Mouse (Mus musculus) lung, postnatal 25 days (tissue): ENCODE measurements around the gene Ints4.

Source experiments
- DNase-seq: peaks from one replicate; pipeline ENCODE4 v3.0.0; 2022; ENCODE audit warnings: low spot score

The Ints4 gene

GRCm38 (mm10) chr7:97536571-97536970 lies 55.8 kb downstream of the Ints4 start:
- DNase-seq = no peak

- DNase-seq = no peak
These were observed 65.7 kb downstream of the Ints4 start for GRCm38 (mm10) chr7:97546462-97546861.

- DNase-seq = no peak
These were observed 68.5 kb downstream of the Ints4 start for GRCm38 (mm10) chr7:97549301-97549700.

- no peak for DNase-seq
These were observed 69.9 kb downstream of the Ints4 start for GRCm38 (mm10) chr7:97550673-97551072.

GRCm38 (mm10) chr7:97563576-97563975 lies 82.8 kb downstream of the Ints4 start:
- no peak for DNase-seq

DNA sequence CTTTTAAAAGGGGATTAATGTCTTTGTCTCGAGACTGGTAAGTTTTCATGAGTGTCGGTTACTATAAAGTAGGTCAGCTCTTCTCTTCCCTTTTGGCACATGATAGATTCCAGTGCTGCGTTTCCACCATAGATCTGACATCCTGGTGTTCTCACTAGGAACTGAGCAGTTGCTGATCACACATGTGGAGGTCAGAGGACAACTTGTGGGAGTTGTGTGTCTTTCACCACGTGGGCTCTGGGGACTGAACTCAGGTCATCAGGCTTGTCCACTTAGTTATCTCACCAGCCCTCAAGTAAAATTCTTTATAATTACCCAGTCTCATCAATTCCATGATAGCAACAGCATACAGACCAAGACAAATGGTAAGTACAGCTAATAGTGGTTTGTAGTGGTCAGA lies 88.6 kb downstream of the Ints4 start:
- DNase-seq = no peak

- no peak for DNase-seq
These were observed 89.6 kb downstream of the Ints4 start for GRCm38 (mm10) chr7:97570389-97570788.

DNA sequence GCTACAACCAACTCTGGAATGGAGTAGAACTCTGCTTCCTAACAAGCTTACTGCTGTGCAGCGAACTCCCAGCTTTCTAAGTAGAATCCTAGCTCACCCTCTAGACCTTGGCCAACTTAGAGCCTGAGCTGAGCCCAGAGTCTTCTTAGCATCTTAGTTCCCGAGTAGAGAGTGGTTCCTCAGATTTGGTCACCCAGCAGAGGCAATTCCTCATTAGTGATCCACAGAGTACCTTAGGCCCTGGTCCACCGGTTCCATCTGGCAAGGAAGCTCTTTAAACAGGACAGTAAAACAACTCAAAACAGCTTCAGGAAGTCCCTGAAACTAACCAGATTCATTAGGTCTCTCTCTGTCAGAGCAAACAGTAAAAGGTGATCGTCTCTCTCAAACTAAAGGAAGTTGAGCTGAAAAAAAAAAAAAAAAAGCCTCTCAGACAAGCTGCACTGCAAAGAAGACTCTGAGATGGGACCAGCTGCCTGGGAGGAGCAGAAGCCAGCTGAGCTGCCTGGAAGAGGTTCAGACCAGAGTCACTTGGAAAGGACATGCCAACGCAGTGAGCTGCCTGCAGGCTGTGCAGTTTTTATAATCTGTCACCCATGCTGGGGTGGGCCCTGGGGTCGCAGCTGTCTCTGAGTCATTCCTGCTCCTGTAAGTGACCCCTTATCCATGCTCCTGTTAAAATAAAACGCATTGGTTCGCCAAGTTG lies 97.8 kb downstream of the Ints4 start:
- DNase-seq = peak; percentile 22

- peak; percentile 96 for DNase-seq
These were observed 98.6 kb downstream of the Ints4 start, which contains the start of the genes Aamdc and Rsf1 for GRCm38 (mm10) chr7:97579067-97579975. Aamdc (minus strand) TSS chr7:97579497. Rsf1 (plus strand) TSS chr7:97579889.

DNA sequence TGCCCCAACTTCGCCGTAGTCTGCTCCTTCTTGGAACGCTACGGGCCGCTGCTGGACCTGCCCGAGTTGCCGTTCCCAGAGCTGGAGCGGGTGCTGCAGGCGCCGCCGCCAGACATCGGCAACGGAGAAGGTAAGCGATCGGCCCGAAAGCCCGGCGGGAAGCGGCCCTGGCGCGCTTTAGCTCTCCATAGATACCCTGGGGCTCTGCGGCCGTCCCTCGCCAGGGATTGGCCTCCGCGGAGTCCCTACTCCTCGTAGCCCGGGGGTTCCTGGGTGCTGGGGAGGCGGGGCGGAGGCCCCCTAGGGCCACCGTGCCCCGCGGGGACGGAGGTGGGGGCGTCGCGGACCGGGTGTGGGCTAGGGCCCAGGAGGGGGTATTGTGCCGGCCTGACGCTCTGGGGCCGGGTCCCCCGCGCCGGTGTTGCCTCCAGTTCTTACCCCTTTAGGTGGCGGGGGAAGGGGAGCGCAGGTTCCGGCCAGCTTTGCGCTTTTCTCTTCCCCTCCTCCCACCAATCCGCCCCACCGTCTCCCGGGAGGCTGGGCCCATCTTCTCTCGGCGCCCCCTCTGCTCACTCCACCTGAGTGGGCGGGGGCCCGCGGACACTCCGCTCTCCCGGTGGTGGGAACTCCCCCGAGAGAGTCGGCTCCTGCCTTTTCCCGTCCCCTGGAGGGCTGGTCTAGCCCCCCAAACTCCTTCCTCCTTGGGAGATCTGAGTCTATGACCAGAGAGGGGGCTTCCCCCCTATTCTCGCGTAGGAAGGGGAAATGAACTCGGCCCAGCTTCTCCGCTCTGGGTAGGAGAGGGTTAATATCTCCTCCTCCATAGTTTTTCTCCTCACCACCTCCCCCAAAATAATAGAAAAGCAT lies 99.5 kb downstream of the Ints4 start:
- peak; percentile 17 for DNase-seq

DNA sequence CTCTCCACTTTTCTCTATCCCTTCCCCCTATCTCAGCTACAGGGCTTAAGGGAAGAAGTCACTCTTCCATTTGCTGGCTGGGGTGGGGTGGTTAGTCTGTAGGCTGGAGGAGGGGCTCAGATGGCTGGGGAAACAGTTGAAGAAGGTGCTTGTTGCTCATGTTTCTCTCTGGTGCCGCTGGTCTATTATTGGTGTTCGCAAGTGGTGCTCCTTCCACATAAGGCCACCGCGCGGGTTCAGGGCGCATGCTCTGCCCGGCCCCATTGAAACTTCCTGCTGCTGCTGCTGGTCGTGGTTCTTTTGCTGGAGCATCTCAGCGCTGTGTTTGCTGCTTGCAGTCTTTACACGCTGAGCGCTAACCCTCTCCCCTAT lies 100.1 kb downstream of the Ints4 start:
- peak; percentile 90 for DNase-seq

GRCm38 (mm10) chr7:97588506-97588905 lies 107.8 kb downstream of the Ints4 start:
- DNase-seq = no peak

GRCm38 (mm10) chr7:97590488-97590887 lies 109.7 kb downstream of the Ints4 start:
- DNase-seq = no peak
